Mouse (Mus musculus): ENCODE measurements around the gene Borcs6. TPM values are rescaled to one million over a fixed set of nuclear protein-coding genes. Genes with fewer than 3 reads are reported as not detected.
"Not testable (repeated sequence)": the region's sequence is repeated elsewhere in the genome, so short reads cannot be mapped to it uniquely, and the experiment has no call there.

The Borcs6 gene
- total and polyA plus RNA-seq, 3 experiments, result 21.3 to 38.9 (median 26.4) TPM

DNA sequence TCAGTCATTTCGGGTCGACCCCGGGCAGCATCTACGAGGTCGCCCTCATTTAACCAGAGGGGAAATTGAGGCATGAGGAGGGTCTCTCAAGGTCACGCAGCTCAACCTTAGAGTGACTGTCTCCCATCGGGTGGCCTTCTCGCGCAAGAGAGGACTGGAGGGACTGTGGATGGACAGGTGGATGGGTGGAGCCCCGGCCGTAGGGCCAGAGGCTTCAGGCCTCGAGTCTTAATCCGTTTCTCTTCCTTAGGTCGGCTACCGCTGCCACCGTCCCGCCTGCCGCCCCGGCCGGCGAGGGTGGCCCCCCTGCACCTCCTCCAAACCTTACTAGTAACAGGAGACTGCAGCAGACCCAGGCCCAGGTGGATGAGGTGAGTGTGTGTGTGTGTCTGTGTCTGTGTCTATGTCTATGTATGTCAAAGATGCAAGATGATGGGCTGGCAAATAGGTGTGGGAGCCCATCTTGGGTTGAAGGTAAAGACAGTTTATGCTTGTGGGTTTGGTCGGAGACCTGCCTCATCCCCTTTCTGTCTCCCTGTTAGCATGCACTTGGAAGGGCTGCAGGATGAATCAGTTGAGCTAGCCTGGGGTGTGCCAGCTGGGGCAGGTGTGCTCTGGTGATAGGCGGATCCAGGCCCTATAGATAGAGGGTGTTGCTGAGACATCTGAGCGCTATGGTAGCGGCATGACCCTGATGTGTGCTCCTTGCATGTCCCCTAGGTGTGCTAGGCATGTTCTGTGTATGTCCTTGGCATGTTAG lies 29.5 kb downstream of the Borcs6 start:
- DNase-seq, result peak; percentile 63

DNA sequence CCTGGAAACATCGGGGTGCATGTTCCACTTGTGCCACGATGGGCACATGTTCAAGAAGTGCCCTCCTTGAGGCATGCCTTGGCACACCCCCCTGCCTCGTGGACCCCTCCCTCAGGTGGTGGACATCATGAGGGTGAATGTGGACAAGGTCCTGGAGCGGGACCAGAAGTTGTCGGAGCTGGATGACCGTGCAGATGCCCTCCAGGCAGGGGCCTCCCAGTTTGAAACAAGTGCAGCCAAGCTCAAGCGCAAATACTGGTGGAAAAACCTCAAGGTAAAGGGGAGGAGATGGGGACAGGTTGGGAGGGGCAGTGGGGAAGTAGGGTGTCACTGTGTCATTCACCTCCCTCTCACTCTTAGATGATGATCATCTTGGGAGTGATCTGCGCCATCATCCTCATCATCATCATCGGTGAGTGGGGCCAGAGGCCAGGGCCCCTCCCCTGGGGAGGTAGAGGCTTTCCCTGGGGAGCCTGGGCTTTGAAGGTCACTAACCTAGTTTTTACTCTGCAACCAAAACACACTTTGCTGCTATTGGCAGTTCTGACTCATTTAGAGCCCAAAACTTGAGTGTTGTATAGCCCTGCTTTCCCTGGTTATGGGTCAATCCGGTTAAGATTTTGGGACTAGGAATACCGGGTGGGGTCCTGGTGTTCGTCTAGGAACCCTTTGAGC lies 30.2 kb downstream of the Borcs6 start:
- peak; percentile 69 for DNase-seq

DNA sequence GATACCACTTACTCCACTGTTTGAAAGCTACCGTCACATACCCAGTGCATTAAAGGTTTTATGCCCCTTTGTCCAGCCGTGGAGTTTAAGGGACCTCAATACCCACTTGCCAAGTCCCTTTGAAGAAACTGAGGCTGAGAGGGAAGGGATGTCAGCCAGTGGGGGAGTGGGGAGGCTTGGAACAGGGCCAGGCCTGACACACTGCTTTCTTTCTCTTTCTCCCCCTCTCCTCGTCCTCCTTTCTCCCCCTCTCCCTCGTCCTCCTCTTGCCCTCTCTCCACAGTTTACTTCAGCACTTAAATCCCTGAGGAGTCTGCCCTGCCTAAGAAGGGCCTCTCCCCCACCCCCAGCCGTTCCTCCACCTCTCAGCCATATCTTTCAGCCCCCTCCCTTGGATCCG lies 30.9 kb downstream of the Borcs6 start:
- peak; percentile 6 for DNase-seq

DNA sequence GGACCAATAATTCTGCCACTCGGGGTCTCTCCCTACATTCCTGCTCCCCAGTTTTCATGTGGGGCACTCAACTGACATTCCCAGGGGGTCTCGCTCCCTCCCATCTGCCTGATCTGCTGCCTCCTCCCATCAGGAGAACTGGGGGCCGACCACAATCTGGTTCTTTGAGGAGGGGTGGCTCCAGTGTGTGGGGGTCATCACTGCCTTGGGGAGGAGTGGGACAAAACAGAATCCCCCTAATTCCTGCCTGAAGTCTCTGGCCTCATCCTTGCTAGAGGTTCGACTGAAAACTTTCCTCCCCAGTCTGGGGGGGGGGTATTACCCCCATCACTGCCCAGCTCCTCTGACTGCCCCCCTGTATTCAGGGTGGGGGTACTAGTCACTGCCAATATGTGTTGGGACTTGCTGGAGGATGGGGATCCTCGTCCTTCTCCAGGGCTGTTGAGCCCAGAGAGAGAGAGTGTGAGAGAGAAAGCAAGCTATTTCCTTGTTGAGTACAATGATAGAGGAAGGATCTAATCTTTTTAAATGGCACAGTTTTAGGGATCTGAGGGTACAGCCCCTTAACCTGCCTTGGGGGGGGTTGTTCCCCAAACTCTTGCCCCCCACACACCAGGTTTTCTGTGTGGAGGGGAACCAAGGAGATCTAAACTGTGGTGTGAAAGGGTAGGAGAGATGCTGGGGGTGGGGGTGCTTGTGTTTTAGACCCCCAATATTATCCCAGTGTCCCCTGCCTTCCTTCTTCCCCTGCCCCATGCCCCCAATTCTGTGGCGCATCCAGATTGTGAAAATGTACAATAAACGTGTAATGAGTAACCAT lies 32.3 kb downstream of the Borcs6 start:
- DNase-seq, result no peak

DNA sequence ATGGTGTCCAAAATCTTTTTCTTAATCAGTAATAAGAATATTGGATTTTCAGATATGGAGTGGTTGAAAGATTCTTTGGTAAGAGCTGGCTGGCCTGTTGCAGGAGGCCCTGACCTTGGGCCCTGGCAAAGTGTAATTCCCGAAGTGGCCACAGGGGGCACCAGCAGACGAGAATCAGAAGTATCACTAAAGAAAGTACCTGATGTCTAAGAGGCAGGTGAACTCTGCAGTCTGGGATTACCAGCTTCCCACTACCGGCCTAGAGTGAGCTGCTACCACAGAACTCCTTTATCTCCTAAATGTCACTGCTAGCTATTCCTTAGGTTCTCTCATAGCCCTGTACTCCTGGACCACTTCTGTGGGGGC lies 32.9 kb downstream of the Borcs6 start:
- peak; percentile 89 for DNase-seq

DNA sequence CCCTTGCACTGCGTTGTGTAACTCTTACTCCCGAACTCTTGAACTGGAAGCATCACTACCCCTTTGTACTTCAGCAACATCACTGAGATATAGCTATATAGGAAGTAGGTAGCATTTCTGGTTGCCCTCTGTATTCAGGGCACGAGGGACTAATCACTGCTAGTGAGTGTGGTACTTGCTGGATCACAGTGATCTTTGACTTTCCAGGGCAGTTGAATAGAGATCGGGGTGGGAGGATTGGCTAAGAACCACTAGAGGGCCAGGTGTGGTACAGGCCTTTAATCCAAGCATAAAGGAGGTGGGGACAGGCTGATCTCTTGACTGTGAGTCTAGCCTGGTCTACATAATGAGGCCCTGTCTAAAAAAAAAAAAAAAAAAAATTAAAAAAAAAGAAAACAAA lies 33.4 kb downstream of the Borcs6 start:
- DNase-seq, result no peak

DNA sequence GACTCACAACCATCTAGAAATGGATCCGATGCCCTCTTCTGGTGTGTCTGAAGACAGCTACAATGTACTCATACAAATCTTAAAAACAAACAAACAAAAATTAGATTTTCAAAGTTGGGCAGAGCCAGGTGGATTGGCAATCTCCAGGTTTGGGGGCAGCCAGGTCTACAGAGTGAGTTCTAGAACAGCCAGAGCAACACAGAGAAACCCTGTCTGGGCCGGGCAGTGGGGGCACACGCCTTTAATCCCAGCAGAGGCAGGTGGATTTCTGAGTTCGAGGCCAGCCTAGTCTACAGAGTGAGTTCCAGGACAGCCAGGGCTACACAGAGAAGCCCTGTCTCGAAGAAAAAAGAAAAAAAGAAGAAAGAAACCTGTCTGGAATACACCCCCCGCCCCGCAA lies 34.3 kb downstream of the Borcs6 start:
- DNase-seq, result not testable (repeated sequence)

DNA sequence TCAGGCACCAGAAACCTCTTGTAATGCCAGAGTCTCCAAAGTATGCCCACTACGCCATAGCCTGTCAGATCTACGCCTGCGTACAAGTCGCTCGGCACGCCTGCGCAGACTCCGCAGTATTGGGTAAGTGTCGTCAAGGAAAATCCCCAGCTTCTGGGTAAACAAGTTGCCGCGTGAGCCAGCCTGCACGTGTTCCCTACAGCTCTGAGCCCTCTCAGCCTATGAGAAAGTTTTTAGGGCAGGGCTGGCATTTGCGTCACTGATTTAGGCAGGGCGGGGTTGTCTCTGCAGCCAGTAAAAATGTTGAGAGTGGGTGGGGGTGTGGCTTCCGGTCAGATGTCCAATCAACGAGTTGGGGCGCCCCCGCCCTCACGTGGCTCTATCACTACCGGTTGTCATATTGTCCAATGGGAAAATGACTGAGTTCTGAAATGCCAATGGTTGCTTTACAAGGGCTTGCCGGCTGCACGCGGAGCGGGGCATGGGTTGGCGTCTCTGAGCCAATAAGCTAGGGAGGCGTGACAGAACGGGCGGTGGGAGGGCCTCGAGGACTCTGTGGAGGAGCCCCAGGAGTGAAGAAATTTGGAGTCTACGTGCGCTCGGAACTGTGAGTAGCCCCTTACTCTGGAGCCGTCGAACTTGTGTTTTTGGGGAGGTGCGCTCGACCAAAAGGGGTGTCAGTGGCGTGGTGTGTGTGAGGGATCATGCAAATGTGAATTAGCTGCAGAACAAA lies 35.3 kb downstream of the Borcs6 start, which contains the start of gene Per1:
Gene Per1, plus strand, starts transcription at position 521 of the 733 bp plus-strand sequence.
- DNase-seq, result peak; percentile 99

DNA sequence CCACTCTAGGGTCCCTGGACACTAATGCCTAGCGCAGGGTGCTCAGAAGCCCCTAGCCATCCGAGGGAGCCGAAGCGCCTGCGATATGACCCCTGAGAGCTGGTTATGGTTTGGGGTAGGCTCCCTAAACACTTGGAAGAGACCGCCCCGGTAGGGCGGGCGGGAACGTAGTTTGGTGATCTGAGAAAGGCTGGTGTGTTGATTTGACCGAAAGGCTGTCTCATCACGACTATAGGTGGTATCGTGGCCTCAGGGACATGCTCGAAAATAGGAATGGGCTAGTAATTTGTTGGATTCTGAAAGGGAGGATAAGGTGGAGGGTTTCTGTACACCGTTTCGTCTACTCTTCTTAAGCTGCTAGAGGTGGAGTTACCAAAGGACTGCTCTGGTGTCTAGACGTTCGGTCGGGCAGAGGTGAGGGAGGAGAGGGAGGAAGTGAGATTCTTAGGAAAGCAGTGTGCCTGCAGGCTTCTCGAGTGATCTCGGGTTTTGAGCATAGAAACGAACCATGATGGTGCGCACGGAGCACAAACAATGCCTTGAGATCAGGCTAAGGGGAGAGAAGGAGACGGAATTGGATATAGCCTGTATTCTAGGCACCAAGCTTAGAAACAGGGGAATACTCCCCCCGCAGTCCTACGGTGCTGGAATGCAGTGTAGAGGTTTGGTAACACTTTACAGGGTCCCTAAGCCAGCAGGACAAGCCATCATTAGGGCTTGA lies 36.2 kb downstream of the Borcs6 start:
- no peak for DNase-seq

DNA sequence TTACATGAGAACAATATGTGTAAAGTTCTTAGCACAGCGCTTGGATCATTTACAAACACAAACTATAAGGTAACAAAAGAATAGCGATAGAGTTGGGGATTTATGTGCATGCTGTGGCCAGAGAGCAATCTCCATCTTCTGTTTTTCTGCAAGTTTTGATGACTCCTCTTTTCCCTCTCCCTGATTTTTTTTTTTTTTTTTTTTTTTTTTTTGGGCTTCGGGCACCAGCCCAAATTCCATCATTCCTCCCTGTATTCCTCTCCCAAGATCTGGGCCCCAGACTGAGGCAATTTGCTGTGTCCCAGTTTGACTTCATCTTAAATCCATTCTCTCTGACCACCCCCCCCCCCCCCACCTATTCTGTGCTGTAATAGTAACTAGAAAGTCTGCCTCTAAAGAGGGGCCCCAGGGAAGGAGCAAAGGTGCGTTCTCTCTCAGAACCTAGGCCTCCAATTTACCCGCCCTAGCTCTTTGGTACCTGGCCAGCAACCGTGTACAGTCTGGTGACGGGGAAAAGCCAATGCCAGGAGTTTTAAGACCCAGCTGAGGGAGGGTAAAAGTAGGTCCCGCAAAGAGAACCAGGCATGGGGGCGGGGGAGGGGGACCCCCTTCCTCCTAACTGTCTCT lies 37.0 kb downstream of the Borcs6 start:
- DNase-seq, result no peak

DNA sequence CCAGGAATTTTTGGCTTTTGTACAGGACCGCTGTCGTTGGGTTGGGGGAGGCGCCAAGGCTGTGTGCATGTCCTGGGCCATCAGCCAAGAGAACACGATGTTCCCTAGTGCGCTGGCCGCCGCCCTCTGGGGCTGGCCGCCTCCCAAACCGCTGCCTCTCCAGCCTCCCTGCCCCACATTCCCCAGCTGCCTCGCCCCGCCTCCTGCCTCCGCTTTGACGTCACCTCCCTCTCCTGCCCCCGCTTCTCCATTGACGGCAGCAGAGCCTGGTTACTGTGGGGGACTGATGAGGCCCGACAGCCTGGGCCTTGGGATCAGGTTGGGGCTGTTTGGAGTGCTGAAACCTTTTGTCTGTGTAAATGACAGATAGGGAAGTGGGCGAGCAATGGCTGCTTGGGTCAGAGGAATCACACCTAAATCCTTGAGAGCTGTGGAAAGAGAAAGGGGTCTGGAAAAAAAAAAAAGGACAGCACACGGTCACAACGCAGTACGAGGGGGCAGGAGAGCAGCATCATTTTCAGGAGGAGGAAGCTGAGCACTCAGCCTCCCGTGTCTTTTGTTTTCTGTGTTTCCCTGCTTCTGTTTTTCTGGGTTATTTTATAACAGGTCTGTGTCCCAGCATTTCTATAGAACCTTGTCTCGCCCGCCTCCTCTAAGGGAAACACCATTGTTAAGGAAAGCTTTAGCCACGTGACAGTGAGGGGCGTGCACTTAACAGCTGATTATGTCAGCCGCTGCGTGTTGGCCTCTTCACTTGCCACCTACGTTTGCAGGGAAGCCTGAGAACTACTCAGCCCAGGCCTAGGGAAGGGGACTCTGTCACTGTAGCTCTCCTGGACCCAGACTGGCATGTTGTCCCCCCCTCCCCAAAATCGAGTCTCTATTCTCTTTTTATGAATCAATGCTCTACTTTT lies 37.7 kb downstream of the Borcs6 start:
- DNase-seq, result peak; percentile 100

DNA sequence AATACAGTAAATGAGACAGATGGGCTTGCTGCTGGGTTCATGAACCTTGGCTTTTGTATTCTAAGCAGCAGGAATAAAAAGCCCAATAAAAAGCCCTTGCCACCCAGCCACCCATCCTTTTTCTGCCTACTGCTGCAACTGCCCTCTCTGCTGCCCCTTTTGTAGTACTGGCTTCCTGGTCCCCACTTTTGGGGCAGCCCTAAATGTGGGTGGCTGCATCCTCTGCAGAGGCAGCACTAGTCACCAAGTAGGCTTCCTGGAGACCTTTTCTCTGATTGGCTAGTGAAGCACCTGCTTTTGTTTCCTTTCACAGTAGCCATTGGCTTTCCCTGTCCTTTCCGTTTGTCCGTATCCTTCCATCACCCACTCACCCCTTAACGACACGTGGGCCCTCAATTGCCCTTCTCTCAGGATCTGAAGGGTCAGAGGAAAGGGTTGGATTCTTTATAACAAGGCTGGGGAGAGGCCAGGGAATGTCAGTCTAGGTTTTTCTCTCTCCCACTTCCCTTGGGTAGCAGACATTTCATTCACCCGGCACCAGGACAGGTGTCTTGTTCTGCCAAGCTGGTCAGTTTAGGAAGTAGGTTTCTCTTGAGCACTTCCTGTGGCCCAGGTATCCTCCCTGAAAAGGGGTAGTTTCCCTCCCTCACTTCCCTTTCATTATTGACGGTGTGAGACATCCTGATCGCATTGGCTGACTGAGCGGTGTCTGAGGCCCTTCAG lies 38.7 kb downstream of the Borcs6 start:
- no peak for DNase-seq

DNA sequence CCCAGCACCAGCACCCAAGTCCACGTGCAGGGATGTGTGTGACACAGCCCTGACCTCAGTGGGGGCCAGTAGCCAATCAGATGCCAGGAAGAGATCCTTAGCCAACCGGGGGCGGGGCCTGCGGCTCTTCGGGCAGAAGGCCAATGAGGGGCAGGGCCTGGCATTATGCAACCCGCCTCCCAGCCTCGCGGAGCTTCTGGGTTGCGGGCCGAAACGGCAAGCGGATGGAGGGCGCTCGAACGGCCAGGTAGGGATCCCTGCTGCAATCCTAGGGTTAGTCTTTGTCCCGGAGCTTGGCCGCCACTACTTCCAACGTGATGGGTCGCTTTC lies 39.2 kb downstream of the Borcs6 start:
- DNase-seq, result peak; percentile 99

DNA sequence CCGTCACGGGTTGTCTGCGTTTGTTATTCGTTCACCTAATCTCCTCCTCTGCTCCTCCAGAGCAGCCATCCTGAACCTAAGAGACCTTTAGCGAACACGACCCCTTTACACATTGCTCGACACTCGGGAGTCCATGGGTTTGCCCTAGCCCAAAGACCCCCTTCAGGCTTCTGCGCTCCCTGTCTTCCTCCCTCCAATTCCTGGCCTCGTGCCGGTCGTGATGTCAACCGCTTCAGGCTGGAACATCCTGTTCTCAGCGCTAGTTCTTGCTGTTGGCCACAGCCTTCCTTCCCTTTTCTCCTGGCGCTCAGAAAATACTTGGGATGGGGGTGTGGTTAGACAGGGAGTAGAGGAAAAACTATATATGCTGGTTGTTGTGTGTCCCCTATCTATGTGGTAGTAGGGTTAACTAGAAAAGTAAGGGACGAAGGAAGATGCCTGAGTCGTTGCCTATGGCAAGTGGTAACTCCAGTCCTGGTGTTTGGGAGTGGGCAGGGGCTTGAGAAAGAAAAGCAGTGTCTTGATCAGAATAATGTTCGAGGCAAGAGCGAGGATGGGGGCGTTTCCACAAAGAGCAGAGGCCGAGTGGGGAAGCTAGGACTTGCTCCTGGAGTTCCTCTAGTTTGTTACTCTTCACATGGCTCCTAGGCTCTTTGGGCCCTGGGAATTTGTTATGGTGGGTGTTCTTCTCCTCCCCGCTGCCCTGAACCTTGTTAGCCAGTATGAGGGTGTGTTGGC lies 39.8 kb downstream of the Borcs6 start:
- peak; percentile 78 for DNase-seq

DNA sequence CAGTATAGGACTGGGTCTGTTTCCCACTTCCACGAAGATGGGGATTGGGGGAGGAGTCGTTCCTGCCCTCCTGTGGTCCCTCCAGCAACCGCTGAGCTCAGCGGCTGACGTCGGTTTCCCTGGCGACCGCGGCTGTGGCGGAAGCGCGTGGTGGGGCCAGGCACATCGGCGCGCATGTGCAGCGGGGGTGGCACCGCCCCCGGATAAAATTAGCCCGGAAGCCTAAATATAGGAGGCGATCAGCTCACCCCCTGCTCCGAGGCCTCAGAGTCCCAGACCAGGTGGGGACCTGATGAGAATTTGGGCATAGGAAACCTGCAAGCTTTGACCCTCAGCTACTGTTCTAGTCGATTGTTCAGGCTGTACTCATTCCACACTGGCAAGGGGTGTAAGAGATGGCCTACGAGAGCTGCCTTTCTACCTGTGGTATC lies 40.4 kb downstream of the Borcs6 start:
- DNase-seq, result peak; percentile 98

DNA sequence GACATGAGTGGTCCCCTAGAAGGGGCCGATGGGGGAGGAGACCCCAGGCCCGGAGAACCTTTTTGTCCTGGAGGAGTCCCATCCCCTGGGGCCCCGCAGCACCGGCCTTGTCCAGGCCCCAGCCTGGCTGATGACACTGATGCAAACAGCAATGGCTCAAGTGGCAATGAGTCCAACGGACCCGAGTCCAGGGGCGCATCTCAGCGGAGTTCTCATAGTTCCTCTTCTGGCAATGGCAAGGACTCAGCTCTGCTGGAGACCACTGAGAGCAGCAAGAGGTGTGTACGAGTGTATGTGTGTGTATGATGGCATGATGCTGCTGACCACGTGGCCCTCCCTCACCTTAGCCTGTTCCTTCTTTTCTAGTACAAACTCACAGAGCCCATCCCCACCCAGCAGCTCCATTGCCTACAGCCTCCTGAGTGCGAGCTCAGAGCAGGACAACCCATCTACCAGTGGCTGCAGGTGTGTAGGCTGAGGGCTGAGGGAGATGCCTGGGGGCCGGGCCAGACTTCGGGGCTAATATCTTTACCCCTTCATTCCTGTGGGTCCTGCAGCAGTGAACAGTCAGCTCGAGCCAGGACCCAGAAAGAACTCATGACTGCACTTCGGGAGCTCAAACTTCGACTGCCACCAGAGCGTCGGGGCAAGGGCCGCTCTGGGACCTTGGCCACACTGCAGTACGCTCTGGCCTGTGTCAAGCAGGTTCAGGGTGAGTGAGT lies 41.3 kb downstream of the Borcs6 start:
- peak; percentile 13 for DNase-seq

DNA sequence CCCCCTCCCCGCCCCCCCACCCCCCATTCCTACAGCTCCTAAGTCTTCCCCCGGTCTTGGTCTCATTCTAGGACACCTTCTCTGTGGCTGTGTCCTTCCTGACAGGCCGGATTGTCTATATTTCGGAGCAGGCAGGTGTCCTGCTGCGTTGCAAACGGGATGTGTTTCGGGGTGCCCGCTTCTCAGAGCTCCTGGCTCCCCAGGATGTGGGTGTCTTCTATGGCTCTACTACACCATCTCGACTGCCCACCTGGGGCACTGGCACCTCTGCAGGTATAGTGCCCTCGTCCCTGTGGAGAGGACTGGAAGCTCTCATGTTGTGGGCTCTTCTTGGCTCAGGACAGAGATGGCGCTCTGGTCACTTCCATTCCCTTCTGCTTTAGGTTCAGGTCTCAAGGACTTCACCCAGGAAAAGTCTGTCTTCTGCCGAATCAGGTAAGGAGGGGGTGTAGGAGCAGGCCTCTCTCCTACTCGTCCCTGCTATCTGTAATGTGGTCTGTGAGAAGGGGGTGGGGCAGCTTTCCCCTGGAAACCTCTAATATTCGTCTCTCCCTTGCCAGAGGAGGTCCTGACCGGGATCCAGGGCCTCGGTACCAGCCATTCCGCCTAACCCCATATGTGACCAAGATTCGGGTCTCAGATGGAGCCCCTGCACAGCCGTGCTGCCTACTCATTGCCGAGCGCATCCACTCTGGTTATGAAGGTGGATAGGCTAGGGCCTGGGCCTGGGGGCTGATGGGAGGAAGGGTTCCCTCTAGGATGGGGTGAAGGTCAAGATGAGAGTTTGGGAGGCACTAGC lies 42.3 kb downstream of the Borcs6 start:
- DNase-seq, result peak; percentile 21

Measured in adrenal gland, adult 2 months (tissue).